Mouse (Mus musculus) left cerebral cortex, adult 11 months (tissue): Measurements from ENCODE around the gene Hoxd9.

Experiments
- DNase-seq: peaks from one replicate; pipeline ENCODE4 v3.0.0; 2022; ENCODE audit warnings: low spot score

Gene Hoxd9

DNA sequence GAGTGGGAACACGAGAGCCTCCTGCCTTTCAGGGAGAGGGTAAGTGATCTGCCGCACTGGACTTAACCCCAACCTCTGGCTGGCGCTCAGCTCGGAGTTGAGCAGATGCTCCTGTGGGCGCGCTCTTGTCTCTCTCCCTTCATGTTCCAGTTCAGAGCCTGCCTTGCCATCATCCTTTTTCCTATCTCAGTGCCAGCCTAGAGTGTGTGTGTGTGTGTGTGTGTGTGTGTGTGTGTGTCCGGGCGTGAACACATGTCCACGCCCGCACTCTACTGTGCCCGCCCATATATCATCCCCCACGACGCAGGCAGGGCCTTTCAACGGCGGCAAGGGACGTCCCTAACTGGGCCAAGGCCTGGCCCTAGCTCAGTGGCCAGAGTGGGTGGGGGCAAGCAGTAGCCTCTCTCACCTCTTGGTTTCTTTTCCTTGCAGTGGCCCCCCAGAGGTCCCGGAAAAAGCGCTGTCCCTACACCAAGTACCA lies 14.0 kb upstream of the Hoxd9 start:
- DNase-seq = no peak

DNA sequence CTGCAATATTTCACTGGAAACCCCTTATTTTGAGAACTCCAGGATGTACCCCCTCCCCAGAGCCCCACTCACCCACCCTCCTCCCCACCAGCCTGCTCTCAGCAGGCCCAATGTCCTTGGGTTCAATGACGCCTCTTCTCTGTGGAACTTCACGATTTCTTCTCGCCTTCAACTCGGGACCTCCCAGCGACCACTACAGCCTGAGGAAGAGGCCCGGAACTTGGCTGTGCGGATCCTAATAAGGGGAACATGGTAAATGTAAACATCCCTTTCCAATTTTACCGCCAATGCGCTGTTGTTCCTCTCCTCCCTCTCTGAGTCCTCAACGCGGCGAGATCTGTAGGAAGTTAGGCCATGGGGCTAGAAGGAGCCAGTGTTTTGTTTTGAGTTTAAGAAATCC lies 13.4 kb upstream of the Hoxd9 start:
- no peak for DNase-seq

- DNase-seq = no peak
These were observed 12.4 kb upstream of the Hoxd9 start for GRCm38 (mm10) chr2:74685059-74685603.

DNA sequence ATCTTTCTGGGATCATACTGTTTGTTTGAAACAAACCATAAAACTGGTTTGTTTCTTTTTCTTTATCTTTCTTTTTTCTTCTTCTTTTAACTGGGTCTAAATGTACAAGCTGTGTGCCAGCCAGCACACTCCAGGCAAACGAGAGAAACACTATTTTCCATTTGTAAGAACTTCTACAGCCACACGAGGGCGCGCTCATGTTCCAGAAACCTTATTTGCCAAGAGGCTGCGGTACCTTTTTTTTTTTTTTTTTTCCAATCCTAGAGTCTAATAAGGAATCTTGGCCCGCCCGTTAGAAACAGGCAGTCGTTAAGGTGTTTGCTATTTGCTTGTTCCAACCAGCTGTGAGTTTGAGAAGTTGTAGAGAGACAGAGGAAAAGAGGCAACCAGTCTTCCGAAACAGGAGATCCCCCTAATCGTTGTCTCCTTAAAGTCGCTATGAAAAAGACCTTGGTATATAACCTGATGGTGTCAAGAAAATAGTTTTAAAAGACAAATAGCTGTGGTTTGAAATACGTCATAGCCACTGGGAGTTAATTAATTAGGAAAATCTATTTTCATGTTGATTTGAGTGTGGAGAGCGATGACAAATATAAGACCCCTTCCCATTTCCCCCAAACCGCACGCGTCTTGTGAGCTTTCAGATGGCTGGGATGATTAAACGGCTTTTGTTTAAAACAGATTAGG lies 11.1 kb upstream of the Hoxd9 start:
- no peak for DNase-seq

DNA sequence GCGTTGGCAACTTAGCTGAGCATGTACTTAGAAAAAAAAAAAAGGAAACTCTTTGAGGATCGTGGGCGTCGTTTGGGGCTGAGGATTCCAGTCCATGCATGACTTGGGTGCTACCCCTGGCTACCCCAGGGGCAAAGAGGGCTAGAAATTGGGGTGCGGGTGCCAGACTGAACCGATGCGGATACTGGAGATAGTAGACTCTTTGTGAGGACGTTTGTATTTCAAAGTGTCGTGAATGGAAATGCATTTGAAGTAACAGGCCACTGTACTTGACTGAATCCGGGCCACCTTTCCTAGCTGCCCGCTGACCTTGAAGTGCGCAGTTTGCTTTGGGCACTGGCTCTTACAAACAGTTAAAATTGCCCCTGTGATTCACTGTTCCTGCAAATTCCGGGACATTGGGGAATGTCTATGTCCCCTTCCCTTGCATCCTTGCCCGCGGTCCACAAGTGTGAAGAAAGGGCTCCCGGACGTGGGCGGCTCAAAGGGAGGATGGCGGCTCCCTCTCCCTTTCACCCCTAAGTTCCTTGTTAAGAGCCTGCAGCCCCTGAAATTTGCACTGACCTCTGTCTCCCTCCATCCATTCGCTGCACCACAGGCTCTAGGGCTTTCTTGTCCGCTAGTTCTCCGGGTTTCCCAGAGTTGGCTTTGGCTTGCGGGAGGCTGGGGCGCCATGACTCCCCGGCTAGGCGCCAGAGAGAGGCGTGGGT lies 10.4 kb upstream of the Hoxd9 start:
- DNase-seq = no peak

GRCm38 (mm10) chr2:74687698-74688555 lies 9.6 kb upstream of the Hoxd9 start:
- no peak for DNase-seq

DNA sequence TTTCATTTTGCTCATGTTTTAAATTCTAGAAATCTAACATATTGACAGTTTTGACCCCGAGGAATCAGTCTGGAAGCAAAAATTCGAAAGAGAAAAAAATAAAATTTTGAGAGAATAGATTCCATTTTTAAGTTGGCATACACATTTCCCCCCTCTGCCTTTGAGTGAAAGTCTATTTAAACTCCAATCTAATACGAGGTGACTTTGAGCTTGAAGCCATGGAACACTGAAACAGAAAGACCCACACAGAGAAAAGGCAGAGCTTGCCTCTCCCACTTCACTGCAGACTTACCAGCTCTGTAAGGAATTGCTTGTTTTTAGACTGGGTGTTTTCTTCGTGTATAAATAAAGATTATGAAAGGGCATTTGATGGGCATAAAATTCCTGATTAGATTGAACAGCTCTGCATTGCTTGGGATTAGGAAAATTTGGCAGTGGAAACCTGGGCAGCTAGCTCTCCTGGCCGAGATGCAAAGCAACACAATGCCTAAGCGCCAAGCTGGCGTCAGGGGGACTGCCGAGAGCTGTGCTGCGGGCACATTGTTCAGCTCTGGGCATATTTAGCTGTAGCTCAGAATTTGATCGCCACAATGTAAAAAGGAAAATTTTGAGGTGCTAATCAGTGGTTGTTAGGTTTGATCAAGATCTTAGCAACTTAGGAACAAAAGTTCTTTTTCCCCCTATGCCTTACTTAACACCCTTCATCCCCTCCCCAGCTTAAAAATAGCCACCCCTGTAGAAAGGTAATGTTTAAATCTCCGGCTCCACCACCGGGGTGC lies 8.5 kb upstream of the Hoxd9 start:
- DNase-seq = no peak

GRCm38 (mm10) chr2:74689574-74690337 lies 7.8 kb upstream of the Hoxd9 start:
- DNase-seq = no peak

DNA sequence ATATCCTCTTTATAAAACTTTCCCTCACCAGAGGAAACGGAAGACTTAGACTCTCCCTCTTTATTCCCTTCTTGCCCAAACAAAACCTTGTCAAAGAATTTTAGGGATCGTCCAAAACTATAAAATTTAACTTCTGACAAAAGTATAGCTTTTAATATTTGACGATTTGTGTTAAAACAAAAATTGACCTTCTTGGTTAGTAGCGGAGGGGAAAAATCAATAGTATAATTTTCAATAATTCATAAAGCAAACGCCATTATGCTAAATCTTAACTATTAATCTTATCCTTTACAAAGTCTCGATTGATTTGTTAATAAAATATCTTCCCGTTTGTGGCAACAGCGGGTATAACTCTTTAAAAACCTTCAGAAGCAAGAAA lies 7.2 kb upstream of the Hoxd9 start:
- no peak for DNase-seq

DNA sequence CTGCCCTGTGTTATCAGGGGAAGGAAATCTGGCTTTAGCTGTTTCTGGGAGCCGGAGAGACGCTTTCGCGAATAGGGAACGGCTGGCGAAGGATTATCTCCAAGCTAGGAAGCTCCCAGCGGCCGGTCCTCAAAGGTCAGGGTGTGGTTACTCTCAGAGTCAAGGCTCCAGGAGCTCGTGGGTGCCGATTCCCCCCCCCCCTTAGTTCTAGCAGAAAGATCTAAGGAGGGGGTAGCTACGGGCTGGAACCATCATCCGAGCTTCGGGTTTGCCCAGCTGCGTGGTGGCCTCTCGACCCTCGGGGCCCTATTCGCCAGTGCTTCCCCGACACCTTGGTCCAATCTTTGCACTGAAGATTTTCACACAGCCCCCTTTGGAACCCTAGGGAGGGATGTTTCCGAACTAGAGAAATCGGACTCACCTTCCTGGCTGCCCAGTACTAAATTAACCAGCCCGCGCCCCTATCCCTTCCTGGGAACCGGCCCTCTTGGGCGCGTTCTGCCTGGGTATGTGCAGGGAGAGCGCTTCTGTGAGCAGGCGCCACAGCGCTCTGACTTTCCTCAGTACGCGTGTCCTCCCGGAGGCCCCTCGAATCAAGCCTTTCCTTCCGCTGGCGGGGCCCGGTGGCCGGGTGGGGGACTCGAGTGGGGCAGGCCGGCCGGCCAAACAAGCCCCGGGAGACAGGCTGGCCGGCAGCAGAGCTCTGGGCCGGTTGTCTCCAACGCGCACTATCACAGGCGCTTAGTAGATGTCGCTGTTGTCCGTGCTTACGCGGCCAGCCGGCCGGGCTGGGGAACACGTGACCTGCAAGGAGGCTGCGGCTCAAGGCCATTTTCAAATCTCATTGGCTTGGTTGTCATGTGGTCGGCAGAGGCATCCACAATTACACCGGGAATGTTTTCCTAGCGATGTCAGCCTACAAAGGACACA lies 6.2 kb upstream of the Hoxd9 start, which contains the start of gene Hoxd10:
TSS of gene Hoxd10 (plus strand) at position 903 of the 930 bp plus-strand sequence.
- no peak for DNase-seq

- no peak for DNase-seq
These were observed 5.3 kb upstream of the Hoxd9 start for GRCm38 (mm10) chr2:74691995-74692807.

GRCm38 (mm10) chr2:74692808-74693431 lies 4.6 kb upstream of the Hoxd9 start:
- no peak for DNase-seq

DNA sequence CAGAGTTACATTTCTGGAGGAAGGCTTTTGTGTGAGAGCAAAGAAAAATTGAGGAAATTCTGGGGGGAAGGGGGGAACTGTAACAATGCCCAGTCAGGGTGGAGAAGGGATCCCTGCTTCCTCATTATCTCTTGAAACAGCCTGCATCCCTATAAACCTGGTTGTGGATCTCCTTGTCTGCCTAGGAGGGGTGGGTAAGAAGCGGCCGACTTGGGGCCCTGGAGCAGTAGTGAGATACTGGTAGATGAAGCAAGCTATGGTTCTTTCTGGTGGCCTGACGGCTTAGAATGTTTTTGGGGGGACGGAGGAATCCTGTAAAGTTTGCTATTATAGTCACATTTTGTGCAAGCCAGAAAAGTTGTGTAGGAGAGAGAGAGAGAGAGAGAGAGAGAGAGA lies 4.1 kb upstream of the Hoxd9 start:
- DNase-seq = no peak

DNA sequence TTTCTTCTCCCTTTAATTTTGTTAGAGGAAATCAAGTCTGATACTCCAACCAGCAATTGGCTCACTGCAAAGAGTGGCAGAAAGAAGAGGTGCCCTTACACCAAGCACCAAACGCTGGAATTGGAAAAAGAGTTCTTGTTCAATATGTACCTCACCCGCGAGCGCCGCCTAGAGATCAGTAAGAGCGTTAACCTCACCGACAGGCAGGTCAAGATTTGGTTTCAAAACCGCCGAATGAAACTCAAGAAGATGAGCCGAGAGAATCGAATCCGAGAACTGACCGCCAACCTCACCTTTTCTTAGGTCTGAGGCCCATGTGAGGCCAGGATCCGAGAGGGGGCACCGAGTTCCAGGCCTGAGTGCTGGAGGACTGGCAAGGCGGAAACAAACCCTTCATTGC lies 3.5 kb upstream of the Hoxd9 start:
- no peak for DNase-seq

GRCm38 (mm10) chr2:74695383-74695782 lies 2.1 kb upstream of the Hoxd9 start:
- no peak for DNase-seq

DNA sequence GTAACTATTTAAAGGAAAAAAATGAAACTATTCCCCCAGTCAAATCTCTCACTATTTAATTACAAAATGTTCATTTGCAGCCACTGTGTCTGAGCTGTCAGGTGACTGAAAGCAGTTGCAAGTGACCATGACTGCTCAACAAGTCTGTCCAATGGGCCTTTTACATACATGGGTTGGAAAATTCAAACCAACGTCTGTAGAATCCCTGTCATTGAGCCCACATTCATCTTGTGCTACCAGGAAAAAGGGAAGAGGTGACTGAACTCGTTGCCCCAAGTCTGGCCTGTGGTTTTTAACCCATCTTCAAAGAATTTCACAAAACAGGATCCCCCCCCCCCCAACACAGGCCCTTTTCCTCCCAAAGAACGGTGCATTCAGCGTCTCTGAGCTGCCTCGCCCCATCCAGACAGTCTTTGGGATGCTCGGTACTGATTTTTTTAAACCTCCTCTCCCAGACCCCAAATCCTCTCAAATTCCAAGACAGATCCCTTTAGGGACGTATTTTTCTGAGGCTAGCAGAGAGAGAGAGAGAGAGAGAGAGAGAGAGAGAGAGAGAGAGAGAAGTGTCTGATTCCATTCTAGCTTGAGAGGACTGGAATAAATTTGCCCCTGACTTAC lies 1.6 kb upstream of the Hoxd9 start:
- DNase-seq = no peak

- DNase-seq = no peak
These were observed 838 bp upstream of the Hoxd9 start for GRCm38 (mm10) chr2:74696442-74697335.
